Mouse (Mus musculus) urinary bladder, postnatal 4 days (tissue): ENCODE results near the gene Chd1.
A peak's percentile ranks its signal among the peaks of the same experiment; 100 is the strongest.
"Not testable (repeated sequence)": the region's sequence is repeated elsewhere in the genome, so short reads cannot be mapped to it uniquely, and the experiment has no call there.

ENCODE experiments used
- DNase-seq, 2 experiments: peaks; one replicate each; pipeline ENCODE4 v3.0.0; 2021 to 2022; ENCODE audit warnings: low spot score in 2 of 2

Gene Chd1

DNA sequence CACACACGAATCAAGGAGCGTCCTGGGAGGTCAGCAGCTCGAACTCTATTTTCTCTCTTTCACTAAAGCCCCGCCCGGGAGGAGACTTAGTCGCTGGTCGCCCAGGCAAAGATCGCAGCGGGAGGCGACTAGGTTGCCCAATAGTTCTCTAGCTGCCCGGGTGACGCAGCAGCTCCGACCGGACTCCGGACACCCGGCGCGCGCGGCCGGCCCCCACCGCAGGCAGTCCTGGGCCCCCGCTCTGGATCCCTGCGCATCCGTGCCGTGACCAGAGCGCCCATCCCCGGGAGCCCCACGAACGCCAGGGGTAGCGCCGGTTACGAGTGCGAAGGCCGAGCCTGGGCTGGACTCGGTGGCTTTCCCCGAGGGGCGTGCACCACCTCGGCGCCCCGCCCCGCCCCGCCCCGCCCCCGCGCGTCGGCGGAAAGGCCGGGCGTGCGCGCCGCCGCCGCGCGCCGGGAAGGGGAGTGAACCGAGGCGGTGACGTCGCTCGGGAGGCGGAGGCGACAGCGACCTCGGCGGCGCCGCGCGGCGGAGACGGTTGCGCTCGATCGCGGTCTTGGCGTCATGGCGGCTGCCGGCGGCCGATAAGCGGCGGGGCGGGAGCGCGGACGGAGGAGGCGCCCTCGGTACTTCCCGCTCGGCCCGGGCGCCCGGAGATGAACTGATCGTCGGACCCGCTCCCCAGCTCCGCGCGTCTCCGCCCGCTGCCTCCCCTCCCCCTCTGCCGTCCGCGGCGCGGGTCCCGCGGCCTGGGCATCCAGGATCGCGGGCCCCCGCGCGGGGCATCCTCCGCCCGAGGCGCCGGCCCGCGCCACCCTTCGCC, at the start of gene Chd1:
Gene Chd1, plus strand, starts transcription at position 493 of the 826 bp plus-strand sequence.
- DNase-seq, result peak; percentile 83 to 88

DNA sequence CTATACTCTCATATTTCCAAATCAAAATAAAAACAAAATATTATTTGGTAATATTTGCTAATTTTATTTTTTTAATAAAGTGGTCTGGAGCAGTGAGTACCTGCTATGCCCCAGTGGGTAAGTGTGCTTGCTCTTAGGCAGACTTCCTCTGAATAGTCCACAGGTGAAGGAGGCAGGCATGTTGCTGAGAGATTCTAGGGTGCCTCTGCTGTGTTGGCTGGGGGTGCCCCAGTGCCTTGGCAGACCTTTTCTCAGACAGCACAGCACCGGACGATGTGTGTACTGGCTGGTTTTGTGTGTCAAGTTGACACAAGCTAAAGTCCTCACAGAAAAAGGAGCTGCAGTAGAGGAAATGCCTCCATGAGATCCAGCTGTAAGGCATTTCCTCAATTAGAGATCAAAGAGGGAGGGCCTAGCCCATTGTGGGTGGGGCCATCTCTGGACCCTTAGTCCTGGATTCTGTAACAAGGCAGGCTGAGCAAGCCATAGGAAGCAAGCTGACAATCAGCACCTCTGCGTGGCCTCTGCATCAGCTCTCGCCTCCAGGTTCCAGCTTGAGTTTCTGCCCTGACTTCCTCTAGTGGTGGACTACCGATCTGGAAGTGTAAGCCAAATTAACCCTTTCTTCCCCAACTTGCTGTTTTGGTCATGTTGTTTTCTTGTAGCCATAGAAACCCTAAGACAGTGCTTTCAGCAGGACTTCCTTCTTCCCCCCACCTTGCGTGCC, 47.7 kb upstream of the Chd1 start:
- no peak for DNase-seq

DNA sequence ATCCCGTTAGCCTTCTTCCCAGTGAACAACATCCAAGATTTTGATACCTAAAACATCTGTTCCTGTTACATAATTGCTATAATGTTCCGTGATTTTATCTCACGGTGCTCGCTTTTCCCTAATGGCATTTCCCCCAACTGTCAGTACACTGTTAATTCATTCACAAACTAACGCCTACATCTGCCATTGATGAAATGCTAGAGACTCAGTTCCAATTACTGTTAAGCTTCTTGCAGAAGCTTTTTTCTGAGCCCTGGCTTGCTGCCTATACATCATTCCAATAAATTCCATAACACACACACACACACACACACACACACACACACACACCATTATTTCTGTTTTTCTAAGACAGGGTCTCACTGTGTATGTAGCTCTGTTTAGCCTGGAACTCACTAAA, 31.9 kb upstream of the Chd1 start:
- DNase-seq, result no peak

DNA sequence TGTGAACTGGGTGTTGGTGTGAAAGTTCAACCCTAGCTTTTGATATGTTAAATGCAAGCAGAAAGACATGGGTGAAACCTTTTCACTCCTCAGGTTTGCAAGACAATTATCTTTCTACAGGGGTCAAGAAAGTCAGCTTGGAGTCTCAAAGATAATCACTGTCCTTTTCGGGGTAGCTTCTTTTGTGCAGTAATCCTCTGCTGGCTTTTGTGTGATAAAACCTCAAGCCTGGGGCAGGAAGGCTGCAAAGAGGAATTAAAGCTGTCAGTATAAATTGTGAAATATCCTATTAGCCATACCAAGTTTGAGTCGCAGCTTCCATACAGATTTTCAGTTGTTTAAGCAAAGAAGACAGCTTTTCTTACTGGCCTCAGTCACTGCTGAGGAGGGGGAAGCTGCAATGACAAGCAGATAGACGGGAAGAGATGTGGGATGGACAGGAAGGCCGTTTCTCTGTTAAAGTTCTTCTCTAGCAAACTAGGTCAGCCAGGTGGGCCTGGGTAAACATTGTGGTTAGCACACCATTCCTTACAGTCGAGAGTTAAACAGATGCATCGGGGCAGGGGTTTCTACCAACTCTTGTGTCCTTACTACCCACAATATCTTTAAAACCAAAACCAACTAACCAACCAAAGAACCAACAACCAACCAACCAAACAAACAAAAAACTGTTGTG, 26.7 kb upstream of the Chd1 start:
- DNase-seq, result no peak

DNA sequence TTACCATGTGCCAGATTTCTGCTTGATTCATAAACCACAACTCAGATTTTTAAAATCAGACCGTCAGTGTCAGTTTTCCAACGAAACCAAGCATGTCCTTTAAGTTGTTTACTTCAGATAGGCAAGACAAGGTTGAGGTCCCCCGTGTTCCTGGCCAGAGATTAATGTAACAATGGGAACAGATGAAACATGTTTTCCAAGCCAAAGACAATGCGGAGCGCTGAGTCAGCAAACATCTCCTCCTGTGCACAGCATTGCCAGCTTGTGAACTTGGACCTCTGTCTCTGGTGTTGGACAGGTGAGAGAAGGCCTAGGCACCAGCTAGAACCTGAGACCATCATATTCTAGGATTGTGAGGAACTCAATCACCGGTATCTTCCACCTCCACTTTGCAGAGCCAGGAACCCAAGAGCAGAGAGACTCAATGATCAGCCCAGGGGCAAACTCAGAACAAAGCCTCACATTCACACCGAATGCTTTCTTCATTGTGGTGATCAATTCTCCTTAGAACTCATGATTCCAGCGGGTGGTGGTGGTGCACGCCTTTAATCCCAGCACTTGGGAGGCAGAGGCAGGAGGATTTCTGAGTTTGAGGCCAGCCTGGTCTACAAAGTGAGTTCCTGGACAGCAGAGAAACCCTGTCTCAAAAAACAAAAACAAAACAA, 24.7 kb upstream of the Chd1 start:
- DNase-seq, result no peak

DNA sequence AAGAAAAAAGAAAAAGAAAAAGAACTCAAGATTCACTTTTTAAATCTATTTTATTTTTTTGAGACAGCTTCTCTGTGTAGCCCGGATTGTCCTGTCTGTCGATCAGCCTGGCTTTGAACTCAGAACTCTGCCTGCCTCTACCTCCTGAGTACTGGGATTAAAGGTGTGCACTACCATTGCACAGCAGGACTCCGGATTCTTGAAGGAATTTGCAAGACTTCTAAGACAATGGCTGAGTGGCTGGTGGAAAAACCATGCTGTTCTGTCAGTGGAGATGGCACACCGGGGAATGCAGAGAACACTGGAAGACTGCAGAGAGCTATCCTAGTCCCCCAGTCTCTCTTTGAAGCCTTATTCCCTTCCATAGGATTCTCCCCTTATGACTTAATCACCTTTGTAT, 24.1 kb upstream of the Chd1 start:
- DNase-seq, result no peak

DNA sequence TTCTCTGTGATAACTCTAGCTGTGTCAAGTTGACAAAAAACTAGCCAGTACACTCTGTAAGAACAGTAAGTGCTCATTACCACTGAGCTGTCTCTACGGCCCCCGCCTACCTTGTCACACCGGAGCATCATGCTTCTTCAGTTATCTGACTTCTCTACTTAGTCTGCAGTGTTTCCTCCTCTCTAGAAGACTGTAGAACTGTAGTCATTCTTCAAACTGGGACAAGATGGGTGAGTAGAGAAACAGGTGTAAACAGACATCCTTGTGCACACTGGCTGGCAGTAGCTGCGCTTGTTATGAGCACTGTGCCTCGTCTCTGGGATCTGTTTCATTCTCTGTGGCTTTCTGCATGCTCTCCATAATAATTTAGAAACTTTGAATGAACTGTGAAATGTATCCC, 18.4 kb upstream of the Chd1 start:
- DNase-seq, result no peak

DNA sequence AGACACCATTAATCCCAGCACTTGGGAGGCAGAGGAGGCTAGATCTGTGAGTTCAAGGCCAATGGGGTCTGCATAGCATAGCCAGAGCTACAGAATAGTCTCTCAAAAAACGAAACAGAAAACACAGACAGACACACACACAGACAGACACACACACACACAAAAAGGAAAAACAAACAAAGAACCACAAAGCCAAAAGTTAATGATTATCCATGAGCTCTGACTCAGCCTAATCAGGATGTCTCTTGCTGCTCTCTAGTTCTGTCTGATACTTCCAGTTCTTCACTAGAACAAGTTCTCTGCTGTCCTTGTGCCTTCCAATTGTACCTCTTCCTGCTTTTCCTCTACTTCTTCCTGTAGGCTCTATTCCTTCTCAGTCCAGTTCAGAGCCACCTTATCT, 14.5 kb upstream of the Chd1 start:
- no peak for DNase-seq

DNA sequence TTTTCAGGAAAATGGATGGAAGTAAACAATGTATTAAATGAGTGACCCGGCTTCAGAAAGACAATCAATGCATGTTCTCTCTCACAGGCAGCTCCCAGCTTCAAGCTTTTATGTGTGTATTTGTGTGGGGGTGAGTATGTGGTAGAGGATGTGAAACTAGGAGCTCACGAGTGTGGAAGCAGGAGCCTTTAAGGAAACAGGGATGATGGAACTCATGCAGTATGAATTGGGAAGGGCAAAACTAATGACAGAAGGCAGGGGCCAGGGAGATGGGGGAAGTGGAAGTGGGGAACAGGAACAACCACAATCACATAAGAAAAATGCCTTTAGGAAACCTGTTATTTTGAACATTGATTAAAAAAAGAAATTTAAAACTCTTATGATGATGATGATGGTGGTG, 9.2 kb upstream of the Chd1 start:
- DNase-seq, result no peak

DNA sequence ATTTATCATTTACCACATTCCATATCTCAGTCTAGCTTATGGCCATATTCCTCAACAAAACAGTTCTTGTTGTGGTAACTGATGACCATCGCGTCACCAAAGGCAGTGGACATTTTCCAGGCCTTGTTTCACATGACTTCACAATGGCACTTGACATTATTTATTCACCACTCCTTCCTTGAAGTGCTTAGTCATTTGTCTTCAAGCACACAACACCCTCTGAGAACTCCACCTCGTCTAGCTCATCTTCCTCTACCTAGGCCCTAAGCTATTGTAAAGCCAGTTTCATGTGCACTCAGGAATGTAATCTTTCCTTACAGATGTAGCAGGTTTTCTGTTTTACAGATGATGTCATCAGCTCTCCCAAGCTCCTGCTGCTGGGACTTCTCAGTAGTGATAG, 5.8 kb upstream of the Chd1 start:
- DNase-seq, result no peak

DNA sequence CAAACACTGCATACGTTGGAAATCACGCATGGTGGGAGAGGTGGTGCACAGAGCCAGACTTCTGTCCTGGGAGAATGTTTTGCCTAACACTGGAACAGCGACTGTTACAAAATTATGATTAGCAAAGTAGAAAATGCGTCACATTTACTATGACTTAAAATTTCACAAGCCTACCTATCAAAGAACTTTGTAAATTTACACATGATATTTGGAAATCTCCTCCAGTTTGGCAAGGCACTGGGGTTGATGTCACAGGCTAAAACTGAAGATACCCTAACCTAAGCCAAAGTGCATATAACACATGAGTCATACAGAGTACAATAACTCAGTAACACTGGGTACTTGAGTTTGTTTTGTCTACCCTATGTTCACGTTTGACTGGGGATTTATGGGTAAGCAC, 3.3 kb upstream of the Chd1 start:
- no peak for DNase-seq

DNA sequence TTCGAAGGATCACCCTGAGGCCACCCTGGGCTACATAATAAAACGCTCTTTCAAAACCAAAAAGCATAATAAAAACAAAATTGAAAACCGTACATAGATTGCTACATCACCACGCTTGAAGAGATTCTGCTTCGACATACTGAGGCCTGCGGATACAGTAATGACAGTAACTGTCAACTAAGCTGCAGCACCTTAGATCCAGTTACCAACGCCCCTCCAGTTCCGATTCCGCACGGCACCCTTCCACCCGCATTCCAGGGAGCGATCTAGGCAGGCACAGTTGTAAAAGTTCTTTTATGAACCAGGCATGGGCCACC, 651 bp upstream of the Chd1 start:
- DNase-seq, result no peak

DNA sequence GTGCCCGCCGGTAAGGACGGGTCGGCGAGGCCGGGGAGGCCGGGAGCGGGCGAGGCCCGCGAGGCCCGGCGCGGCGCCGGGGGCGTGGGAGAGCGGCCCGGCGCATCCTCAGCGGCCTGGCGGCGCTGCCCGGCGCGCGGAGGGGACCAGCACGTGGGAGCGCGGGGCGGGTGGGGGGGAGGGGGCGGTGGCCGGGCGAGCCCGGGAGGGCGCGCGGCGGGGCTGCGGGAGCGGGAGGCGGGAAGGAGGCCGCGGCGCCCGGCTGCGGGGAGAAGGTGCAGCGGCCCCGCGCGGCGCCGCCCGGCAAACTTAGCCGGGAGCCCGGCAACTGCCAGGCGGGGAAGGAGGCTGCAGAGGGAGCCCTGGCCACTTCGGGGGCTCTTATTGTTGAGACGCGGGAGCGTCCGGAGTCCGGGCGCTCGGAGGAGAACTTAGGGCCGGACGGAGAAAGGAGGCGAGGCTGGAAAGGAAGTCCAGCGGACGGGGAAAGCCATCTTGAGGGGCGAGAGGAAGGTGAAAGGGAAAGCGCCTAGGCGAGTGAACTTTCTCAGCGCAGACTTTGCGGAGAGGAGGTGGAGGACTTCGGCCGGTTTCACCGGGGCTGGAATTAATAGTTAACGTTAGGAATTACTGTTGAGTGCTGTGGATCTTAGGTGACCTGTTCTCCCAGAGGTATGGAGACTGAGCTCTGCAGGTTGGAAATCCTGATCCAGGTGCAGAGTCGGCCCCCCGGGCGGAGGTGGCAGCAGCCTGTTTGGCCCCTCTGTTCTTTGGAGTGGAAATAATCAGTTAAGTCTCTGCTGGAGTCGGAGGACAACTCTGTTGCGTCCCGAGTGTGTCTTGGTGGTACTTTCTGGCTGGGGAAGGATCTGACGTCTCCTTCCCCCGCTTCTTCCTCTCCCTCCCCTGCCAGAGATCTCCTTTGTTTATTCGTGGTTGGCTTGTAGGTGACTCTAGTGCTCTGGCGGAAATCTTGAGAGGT, 827 bp downstream of the Chd1 start:
- peak; percentile 24 to 59 for DNase-seq

DNA sequence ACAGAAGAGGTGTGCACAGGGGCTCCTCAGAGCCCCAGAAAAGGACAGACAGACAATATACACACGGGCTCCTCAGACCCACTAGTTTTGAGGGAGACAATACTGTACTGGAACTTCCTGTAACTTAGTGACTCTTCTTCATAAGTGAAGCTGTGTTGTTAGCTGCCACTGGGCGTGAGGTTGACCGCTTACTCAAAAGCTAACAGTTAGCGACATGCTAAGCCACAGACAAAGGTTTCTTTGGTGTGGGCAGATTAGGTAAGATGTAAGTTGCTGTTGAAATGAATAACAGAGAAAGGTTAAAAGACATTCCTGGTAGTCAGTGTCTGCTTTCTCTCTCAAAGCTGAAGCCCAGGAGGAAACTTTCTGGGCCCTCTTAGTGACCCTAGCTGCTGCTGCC, 9.7 kb downstream of the Chd1 start:
- no peak for DNase-seq

DNA sequence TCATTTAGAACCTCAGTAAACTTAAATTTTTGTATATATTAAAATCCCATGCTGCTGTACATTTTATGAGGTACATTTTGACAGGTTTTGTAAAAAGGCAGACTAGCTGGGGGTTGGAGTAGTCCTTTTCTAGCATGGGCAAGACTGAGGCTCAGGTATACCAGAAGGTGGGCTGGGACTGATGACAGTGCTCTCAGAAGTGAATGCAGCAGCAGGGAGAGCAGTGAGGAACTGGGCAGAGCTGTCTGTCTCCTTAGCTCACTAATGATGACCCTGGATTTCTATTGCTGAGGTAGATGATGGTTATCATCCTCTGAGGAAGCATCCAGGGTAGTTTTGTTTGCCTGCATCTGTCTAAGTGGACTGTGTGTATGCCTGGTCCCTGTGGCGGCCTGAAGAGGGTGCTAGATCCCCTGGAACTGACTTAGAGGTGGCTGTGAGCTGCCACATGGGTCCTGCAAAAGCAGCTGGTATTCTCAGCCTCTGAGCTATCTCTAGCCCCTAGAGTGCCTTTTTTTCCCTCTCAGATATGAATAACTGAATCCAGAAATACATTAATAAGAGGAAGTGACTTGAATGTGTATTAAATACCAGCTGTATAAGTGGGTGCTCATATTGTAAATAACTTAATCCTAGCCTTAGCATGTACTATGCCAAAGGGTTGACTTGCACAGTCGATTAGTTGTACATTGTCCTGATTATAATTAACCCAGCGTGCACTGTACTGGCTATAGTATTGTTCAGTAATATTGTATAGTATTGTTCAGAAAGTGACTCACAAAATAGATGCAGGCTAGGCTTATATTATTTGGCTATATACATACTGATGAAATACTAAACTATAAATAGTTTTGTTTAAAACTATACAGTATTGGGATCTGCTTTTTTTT, 10.5 kb downstream of the Chd1 start:
- DNase-seq, result no peak

DNA sequence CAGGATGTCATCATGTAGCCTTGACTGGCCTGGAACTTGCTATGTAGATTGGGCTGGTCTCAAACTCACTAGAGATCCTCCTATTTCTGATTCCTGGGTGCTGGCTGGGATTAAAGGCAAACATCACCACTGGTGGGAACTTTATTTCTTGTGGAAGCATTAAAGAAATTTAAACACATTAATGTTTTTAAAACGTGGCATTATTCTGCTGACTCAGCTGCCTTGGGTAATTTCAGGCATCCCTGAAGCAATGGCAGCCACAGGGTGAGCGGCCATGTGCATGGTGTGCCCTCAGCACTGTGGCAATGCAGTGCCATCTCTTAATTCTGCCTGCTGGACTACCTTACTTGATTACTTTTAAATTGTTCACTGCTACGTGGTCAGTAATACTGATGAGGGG, 11.2 kb downstream of the Chd1 start:
- DNase-seq, result no peak

DNA sequence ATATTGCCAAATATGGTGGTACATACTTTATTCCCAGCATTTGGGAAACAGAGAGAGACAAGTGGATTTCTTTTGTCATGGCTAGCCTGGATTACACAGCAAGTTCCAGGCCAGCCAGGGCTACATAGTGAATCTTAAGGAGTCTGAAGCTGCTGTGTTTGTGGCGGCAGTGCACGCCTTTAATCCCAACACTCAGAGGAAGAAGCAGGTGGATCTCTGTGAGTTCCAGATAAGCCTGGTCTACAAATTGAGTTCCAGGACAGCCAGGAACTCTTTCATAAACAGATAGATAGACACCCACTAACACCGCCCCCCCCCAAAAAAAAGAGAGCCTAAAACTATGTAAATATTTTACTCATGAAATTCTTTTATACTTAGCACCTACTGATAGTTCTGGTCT, 16.1 kb downstream of the Chd1 start:
- no peak for DNase-seq

DNA sequence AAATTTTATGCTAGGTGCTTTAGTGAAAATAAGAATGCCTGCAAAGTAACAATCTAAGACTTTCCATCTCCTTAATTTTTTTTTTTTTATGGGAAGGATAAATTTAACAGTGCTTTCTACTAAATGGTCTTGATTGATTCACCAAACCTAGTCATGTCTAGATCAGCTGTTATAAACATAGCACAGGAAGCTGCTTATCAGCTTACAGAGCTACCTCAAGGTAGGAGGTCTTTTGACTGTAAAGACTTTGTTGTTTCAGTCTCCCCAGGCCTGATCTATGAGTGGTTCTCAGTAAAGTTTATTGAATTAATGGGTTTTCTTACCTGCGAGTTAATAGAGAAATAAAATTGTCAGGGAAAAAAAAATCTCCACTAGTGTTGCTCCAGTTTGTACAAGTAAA, 18.5 kb downstream of the Chd1 start:
- no peak for DNase-seq

DNA sequence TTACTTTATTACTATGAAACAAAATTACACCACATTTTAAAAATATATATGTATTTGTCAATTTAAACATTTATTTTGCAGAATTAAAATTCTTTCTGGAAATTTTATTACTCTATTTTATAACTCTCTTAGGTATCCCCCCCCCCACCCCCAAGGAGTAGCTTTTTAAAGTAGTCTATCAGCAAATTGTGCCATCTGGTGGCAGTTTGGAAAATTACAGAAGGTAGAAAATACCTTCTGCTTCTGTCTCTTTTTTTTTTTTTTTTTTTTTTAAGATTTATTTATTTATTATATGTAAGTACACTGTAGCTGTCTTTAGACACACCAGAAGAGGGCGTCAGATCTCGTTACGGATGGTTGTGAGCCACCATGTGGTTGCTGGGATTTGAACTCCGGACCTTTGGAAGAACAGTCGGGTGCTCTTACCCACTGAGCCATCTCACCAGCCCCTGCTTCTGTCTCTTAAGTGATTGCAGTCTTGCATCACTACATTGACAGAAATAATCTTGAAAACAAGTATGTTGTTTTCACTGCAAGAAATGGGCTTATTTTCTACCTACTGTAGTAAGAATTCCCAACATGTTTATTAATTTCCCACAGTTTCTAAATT, 19.2 kb downstream of the Chd1 start:
- DNase-seq, result not testable (repeated sequence)

DNA sequence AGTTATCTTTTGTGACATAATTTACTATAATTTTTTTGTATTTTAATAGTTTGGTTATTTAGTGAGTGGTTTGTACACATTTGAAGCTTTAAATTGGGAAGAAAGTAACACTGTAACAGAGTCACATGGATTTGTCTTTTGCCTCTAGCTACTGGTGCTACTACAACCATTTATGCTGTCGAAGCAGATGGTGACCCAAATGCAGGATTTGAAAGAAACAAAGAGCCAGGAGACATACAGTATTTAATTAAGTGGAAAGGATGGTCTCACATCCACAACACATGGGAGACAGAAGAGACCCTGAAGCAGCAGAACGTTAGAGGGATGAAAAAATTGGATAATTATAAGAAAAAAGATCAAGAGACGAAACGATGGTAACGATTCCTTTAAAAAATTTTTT, 26.9 kb downstream of the Chd1 start:
- DNase-seq, result no peak
